Mouse (Mus musculus) retina, postnatal 1 day (tissue): ENCODE data around the gene Zbtb37.
"Not testable (repeated sequence)": the region's sequence is repeated elsewhere in the genome, so short reads cannot be mapped to it uniquely, and the experiment has no call there.

ENCODE experiments used
- DNase-seq: peaks from one replicate; pipeline ENCODE4 v3.0.0-alpha.2; 2012

Gene Zbtb37

GRCm38 (mm10) chr1:161031881-161032280, 2.8 kb downstream of the Zbtb37 start:
- no peak for DNase-seq

GRCm38 (mm10) chr1:161030058-161030457, 4.6 kb downstream of the Zbtb37 start:
- DNase-seq, result no peak

GRCm38 (mm10) chr1:161028427-161028826, 6.2 kb downstream of the Zbtb37 start:
- not testable (repeated sequence) for DNase-seq

- no peak for DNase-seq
Observed at GRCm38 (mm10) chr1:161027196-161027595, 7.5 kb downstream of the Zbtb37 start.

GRCm38 (mm10) chr1:161025410-161026210, 9.0 kb downstream of the Zbtb37 start:
- no peak for DNase-seq

- no peak for DNase-seq
Observed at GRCm38 (mm10) chr1:161020051-161020450, 14.6 kb downstream of the Zbtb37 start.

GRCm38 (mm10) chr1:161016378-161016777, 18.3 kb downstream of the Zbtb37 start:
- no peak for DNase-seq

GRCm38 (mm10) chr1:161010436-161010835, 24.2 kb downstream of the Zbtb37 start:
- DNase-seq, result no peak

- no peak for DNase-seq
Observed at GRCm38 (mm10) chr1:161008038-161008437, 26.6 kb downstream of the Zbtb37 start.

- DNase-seq, result no peak
Observed at GRCm38 (mm10) chr1:161006471-161006870, 28.2 kb downstream of the Zbtb37 start.

- no peak for DNase-seq
Observed at GRCm38 (mm10) chr1:161005526-161005925, 29.1 kb downstream of the Zbtb37 start.

- no peak for DNase-seq
Observed at GRCm38 (mm10) chr1:161004942-161005341, 29.7 kb downstream of the Zbtb37 start.

- no peak for DNase-seq
Observed at GRCm38 (mm10) chr1:160993851-160994250, 40.8 kb downstream of the Zbtb37 start.

- no peak for DNase-seq
Observed at GRCm38 (mm10) chr1:160989395-160989794, 45.3 kb downstream of the Zbtb37 start.

- no peak for DNase-seq
Observed at GRCm38 (mm10) chr1:160986881-160987635, 47.6 kb downstream of the Zbtb37 start.

- DNase-seq, result no peak
Observed at GRCm38 (mm10) chr1:160985477-160985876, 49.2 kb downstream of the Zbtb37 start.

GRCm38 (mm10) chr1:160984731-160985130, 49.9 kb downstream of the Zbtb37 start:
- not testable (repeated sequence) for DNase-seq

- no peak for DNase-seq
Observed at GRCm38 (mm10) chr1:160982887-160983286, 51.8 kb downstream of the Zbtb37 start.

GRCm38 (mm10) chr1:160981337-160981736, 53.3 kb downstream of the Zbtb37 start:
- DNase-seq, result no peak

GRCm38 (mm10) chr1:160980537-160981234, 54.0 kb downstream of the Zbtb37 start:
- no peak for DNase-seq

GRCm38 (mm10) chr1:160980021-160980420, 54.6 kb downstream of the Zbtb37 start:
- DNase-seq, result no peak

- DNase-seq, result no peak
Observed at GRCm38 (mm10) chr1:160978071-160978735, 56.4 kb downstream of the Zbtb37 start, which contains the start of gene Serpinc1. Gene Serpinc1, plus strand, starts transcription at chr1:160978585.

- no peak for DNase-seq
Observed at GRCm38 (mm10) chr1:160968643-160969042, 66.0 kb downstream of the Zbtb37 start.
